Mouse (Mus musculus): ENCODE data around the gene Nol9. TPM values are rescaled to one million over a fixed set of nuclear protein-coding genes. Genes with fewer than 3 reads are reported as not detected.

The Nol9 gene
- total and polyA plus RNA-seq, 2 experiments = 6.1 to 12.3 TPM

DNA sequence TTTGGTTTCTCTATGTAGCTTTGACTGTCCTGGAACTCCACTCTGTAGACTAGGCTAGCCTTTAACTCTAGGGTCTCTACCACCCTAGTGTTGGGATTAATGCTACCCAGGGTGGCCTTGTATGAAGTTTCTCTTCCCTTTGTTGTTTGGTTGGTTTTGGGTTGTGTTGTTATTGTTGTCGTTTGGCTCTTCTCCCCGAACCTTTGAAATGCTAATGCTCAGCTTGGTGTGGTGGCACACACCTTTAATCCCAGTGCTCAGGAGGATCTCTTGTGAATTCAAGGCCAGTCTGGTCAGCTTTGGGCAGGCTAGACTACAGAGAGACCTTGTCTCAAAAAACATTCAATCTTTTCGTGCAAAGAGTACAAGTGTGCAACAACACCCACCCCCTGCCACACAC is 4.0 kb downstream of the Nol9 start:
- Histone ChIP-seq H3K36me3 (ENCODE audit: control insufficient read depth, insufficient read depth, low read length) (peaks cover 14% of the 10 kb centered on the region), H3K9ac (ENCODE audit: low read depth, low read length) (no peak overlapping the region), H3K79me2 (ENCODE audit: control insufficient read depth, insufficient read depth, low read length) (peaks cover 24% of the 10 kb centered on the region), H3K27ac (replicated peaks; ENCODE audit: insufficient read depth, low read depth, low read length) (no peak overlapping the region), H3K4me1 (ENCODE audit: control insufficient read depth, insufficient read depth, low read length) (peaks cover 7% of the 10 kb centered on the region; the same call in 1 of the 2 replicates), H3K4me3 (ENCODE audit: insufficient read depth, low read depth, low read length) (no peak overlapping the region), H3K27me3 (ENCODE audit: control insufficient read depth, insufficient read depth, low read length) (no peaks in the 10 kb centered on the region)
- 87% methylated on average over 3 of the region's 3 CpGs for WGBS
- no peak for DNase-seq (ENCODE audit: extremely low read depth, low read depth, low spot score)
- no peak for TF ChIP-seq CTCF (IDR thresholded peaks at IDR 0.05; ENCODE audit: low read depth, low read length)
- no peak for TF ChIP-seq POLR2A (IDR thresholded peaks at IDR 0.05; ENCODE audit: extremely low read depth, insufficient read depth, low read length)

DNA sequence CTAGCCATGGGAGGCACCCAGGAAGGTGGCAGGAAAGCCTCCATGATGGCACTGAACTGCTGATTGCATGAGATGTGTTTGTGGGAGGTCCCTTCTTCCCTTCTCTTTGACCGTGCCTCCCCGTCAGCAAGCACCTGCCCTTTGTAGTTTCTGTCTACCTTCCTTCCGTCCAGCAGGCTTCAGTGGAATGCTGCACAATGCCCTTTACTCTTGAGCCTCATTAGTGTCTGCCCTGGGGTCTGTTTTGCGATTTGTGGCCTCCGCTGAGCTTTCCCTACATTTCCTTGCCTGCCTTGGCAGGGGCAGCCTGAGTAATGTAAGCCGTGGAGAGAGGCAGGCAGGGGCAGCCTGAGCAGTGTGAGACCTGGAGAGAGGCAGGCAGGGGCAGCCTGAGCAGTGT is 5.5 kb downstream of the Nol9 start:
- Histone ChIP-seq H3K36me3 (ENCODE audit: control insufficient read depth, insufficient read depth, low read length) (peaks cover 21% of the 10 kb centered on the region), H3K27ac (replicated peaks; ENCODE audit: insufficient read depth, low read depth, low read length) (no peak overlapping the region), H3K27me3 (ENCODE audit: control insufficient read depth, insufficient read depth, low read length) (no peaks in the 10 kb centered on the region), H3K4me1 (ENCODE audit: control insufficient read depth, insufficient read depth, low read length) (peaks cover 7% of the 10 kb centered on the region; the same call in 1 of the 2 replicates), H3K9ac (ENCODE audit: low read depth, low read length) (no peak overlapping the region), H3K79me2 (ENCODE audit: control insufficient read depth, insufficient read depth, low read length) (peaks cover 19% of the 10 kb centered on the region), H3K4me3 (ENCODE audit: insufficient read depth, low read depth, low read length) (no peak overlapping the region)
- no peak for TF ChIP-seq CTCF (IDR thresholded peaks at IDR 0.05; ENCODE audit: low read depth, low read length)
- TF ChIP-seq POLR2A (IDR thresholded peaks at IDR 0.05; ENCODE audit: extremely low read depth, insufficient read depth, low read length) = no peak
- no peak for DNase-seq (ENCODE audit: extremely low read depth, low read depth, low spot score)
- 83% methylated on average over 6 of the region's 6 CpGs for WGBS

DNA sequence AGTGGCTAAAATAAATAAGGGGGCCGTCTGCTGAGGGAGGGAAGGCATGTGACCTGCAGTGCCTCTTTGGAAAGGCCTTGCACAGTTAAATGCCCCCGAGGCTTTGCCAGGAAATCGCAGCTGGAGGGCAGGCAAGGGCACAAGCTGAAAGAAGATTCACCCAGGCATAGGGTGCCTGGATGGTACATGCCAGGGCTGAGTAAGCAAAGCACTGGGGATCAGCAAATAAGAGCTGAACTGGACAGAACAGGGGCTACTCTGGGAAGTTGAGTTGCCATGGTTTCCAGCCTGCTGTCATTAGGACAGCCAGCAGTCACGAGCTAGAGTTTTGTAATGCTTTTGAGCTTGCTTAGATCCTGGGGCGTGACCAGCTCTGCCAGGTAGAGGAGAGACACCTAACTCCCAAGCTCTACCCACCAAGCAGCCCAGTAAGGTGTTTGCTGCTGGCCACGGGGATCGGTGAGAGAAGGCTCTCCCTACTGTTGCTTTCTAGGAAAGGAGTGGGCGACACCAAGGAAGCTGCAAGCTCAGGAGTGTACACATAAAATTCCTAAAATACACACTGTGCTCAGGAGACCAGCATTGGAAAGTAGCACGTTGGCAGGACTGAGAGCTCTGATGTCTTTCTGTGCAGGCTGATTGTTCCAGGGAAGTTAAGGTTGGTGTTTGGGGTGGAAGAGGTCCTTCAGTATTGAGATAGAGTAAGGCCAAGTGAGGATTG is 23.4 kb downstream of the Nol9 start:
- Histone ChIP-seq H3K4me3 (ENCODE audit: insufficient read depth, low read depth, low read length) (no peak overlapping the region), H3K9ac (ENCODE audit: low read depth, low read length) (no peak overlapping the region), H3K4me1 (ENCODE audit: control insufficient read depth, insufficient read depth, low read length) (peaks cover 11% of the 10 kb centered on the region; the same call in 1 of the 2 replicates), H3K79me2 (ENCODE audit: control insufficient read depth, insufficient read depth, low read length) (no peaks in the 10 kb centered on the region), H3K27ac (replicated peaks; ENCODE audit: insufficient read depth, low read depth, low read length) (peak overlapping the region; percentile 63), H3K27me3 (ENCODE audit: control insufficient read depth, insufficient read depth, low read length) (no peaks in the 10 kb centered on the region), H3K36me3 (ENCODE audit: control insufficient read depth, insufficient read depth, low read length) (peaks cover 10% of the 10 kb centered on the region)
- peak; percentile 90 for DNase-seq (ENCODE audit: extremely low read depth, low read depth, low spot score)
- TF ChIP-seq CTCF (IDR thresholded peaks at IDR 0.05; ENCODE audit: low read depth, low read length) (0 out of 2 replicates have a peak, but pooled peaks have one; percentile 1), POLR2A (IDR thresholded peaks at IDR 0.05; ENCODE audit: extremely low read depth, insufficient read depth, low read length) (no peak)
- WGBS = 19% methylated on average over 9 of the region's 9 CpGs

DNA sequence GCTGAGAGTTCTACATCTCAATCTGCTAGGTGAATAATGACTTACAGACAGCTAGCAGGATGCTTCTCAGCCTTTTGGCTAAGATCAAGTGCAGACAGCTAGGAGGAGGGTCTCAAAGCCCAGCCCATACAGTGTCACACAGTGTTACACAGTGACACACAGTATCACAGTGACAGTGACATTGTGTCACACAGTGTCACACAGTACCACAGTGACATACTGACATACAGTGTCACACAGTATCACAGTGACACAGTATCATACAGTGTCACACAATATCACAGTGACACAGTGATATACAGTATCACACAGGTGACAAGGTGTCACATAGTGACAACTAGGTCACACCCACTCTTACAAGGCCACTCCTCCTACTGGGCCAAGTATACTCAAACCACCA is 28.2 kb downstream of the Nol9 start:
- H3K79me2 ChIP-seq (ENCODE audit: control insufficient read depth, insufficient read depth, low read length) = no peaks in the 10 kb centered on the region
- TF ChIP-seq POLR2A (IDR thresholded peaks at IDR 0.05; ENCODE audit: extremely low read depth, insufficient read depth, low read length) (no peak), CTCF (IDR thresholded peaks at IDR 0.05; ENCODE audit: low read depth, low read length) (no peak)
- H3K4me3 ChIP-seq (ENCODE audit: insufficient read depth, low read depth, low read length) = no peak overlapping the region
- H3K9ac ChIP-seq (ENCODE audit: low read depth, low read length) = no peak overlapping the region
- H3K27me3 ChIP-seq (ENCODE audit: control insufficient read depth, insufficient read depth, low read length) = no peaks in the 10 kb centered on the region
- peaks cover 6% of the 10 kb centered on the region; the same call in 1 of the 2 replicates for H3K4me1 ChIP-seq (ENCODE audit: control insufficient read depth, insufficient read depth, low read length)
- no peak for DNase-seq (ENCODE audit: extremely low read depth, low read depth, low spot score)
- H3K36me3 ChIP-seq (ENCODE audit: control insufficient read depth, insufficient read depth, low read length) = no peaks in the 10 kb centered on the region
- no peak overlapping the region for H3K27ac ChIP-seq (replicated peaks; ENCODE audit: insufficient read depth, low read depth, low read length)

DNA sequence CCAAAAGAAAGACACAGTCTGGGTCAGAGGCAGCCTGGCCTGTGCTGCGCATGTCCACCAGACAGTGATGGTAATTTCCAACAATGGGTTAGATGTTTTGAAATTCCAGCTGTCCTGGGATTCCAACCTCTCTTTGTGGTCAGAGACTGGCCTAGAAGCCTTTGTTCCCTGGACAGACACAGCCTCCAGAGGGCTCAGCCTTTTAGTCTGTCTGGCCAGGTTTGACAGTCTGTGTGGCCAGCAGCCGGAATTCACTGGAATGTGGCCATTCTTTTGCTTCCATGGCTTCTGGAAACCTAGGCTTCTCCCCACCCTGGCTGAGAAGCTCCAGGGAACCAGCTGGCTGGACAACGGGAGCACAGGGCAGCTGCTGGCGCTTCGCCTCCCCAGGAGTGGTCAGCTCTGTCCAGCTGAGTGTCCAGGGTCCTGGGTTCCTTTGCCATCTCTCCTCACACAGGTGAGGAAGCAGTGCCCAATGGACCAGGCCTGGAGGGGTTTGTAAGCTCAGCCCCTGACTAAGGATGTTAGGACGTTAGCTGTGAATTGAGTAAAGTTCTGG is 29.1 kb downstream of the Nol9 start:
- TF ChIP-seq CTCF (IDR thresholded peaks at IDR 0.05; ENCODE audit: low read depth, low read length) = no peak
- TF ChIP-seq POLR2A (IDR thresholded peaks at IDR 0.05; ENCODE audit: extremely low read depth, insufficient read depth, low read length) = no peak
- H3K27me3 ChIP-seq (ENCODE audit: control insufficient read depth, insufficient read depth, low read length) = no peaks in the 10 kb centered on the region
- no peaks in the 10 kb centered on the region for H3K36me3 ChIP-seq (ENCODE audit: control insufficient read depth, insufficient read depth, low read length)
- 83% methylated on average over 6 of the region's 6 CpGs for whole genome bisulfite sequencing
- no peak overlapping the region for H3K9ac ChIP-seq (ENCODE audit: low read depth, low read length)
- no peak overlapping the region for H3K27ac ChIP-seq (replicated peaks; ENCODE audit: insufficient read depth, low read depth, low read length)
- no peaks in the 10 kb centered on the region for H3K4me1 ChIP-seq (ENCODE audit: control insufficient read depth, insufficient read depth, low read length)
- DNase-seq (ENCODE audit: extremely low read depth, low read depth, low spot score) = no peak
- H3K4me3 ChIP-seq (ENCODE audit: insufficient read depth, low read depth, low read length) = no peak overlapping the region
- H3K79me2 ChIP-seq (ENCODE audit: control insufficient read depth, insufficient read depth, low read length) = no peaks in the 10 kb centered on the region

DNA sequence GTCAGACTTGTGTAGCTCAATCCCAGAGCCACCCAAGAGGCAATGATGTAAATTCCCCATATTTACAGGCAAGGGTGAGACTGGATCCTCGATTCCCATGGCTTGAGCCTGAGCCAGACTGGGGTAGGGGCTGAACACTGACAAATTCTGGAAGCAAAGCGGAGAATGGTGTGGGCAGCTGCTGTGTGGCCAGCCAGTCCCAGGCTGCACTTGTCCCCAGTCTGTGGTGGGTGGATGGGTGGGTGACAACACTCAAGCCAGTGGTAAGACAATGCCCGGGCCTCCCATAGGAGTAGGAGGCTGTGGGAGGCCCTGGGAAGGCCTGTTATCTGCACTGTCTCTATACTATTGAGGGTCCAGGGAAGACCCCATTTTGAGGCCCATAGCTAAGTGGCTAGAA is 30.1 kb downstream of the Nol9 start:
- TF ChIP-seq CTCF (IDR thresholded peaks at IDR 0.05; ENCODE audit: low read depth, low read length) = no peak
- TF ChIP-seq POLR2A (IDR thresholded peaks at IDR 0.05; ENCODE audit: extremely low read depth, insufficient read depth, low read length) = no peak

More for the DNA sequence above, 30.1 kb downstream of the Nol9 start:
- DNase-seq (ENCODE audit: extremely low read depth, low read depth, low spot score) = no peak
- Histone ChIP-seq H3K27me3 (ENCODE audit: control insufficient read depth, insufficient read depth, low read length) (no peaks in the 10 kb centered on the region), H3K4me1 (ENCODE audit: control insufficient read depth, insufficient read depth, low read length) (no peaks in the 10 kb centered on the region), H3K9ac (ENCODE audit: low read depth, low read length) (no peak overlapping the region), H3K79me2 (ENCODE audit: control insufficient read depth, insufficient read depth, low read length) (no peaks in the 10 kb centered on the region), H3K4me3 (ENCODE audit: insufficient read depth, low read depth, low read length) (no peak overlapping the region), H3K27ac (replicated peaks; ENCODE audit: insufficient read depth, low read depth, low read length) (no peak overlapping the region), H3K36me3 (ENCODE audit: control insufficient read depth, insufficient read depth, low read length) (no peaks in the 10 kb centered on the region)
- 87% methylated on average over 3 of the region's 3 CpGs for WGBS
